Mouse (Mus musculus) liver, embryonic 14.5 days (tissue): ENCODE results near the gene Gm12184. TPM values are rescaled to one million over a fixed set of nuclear protein-coding genes. Genes with fewer than 3 reads are reported as not detected.

Source experiments
- ATAC-seq: fragments of 200-750 bp; cut with Nextera tagmentation; 2 replicates; pipeline ENCODE4 v1.8.0; 2017; ENCODE audit warnings: moderate number of reproducible peaks, mild to moderate bottlenecking, moderate library complexity; ENCODE audit not compliant: insufficient read depth
- DNase-seq, 3 experiments: peaks; one replicate each; pipeline ENCODE4 v3.0.0-alpha.2; 2012 to 2013; ENCODE audit warnings: low read depth in 3 of 3, low spot score in 3 of 3
- H3K27ac ChIP-seq: fragments of 300-500 bp; sonication (generic); 2 replicates; pipeline ENCODE4 v1.5.1; 2014; ENCODE audit warnings: moderate library complexity, mild to moderate bottlenecking, control low read depth, inconsistent platforms
- H3K27me3 ChIP-seq: fragments of 300-500 bp; sonication (generic); 2 replicates; pipeline ENCODE4 v1.6.1; 2014; ENCODE audit warnings: mild to moderate bottlenecking, low read length, moderate library complexity; ENCODE audit not compliant: control insufficient read depth, insufficient read depth
- H3K36me3 ChIP-seq: fragments of 300-500 bp; sonication (generic); replicated peaks from 2 replicates; pipeline ENCODE4 v1.6.1; 2014; ENCODE audit warnings: low read depth; ENCODE audit not compliant: control insufficient read depth, insufficient read depth
- H3K4me1 ChIP-seq, 2 experiments: fragments of 200-500 bp in 1 of 2; fragments of 300-500 bp in 1 of 2; sonication (generic) in 1 of 2; replicated peaks; 2 replicates each; pipeline ENCODE4 v1.6.1; 2012 to 2014; ENCODE audit warnings: antibody characterized with exemption in 1 of 2, inconsistent platforms in 1 of 2, low read length in 1 of 2; ENCODE audit not compliant: control insufficient read depth in 2 of 2, insufficient read depth in 2 of 2
- H3K4me2 ChIP-seq: fragments of 300-500 bp; sonication (generic); 2 replicates; pipeline ENCODE4 v1.6.1; 2014; ENCODE audit warnings: low read depth, mild to moderate bottlenecking, control low read depth, moderate library complexity
- H3K4me3 ChIP-seq, 2 experiments: fragments of 200-500 bp in 1 of 2; fragments of 300-500 bp in 1 of 2; sonication (generic) in 1 of 2; 2 replicates each; pipeline ENCODE4 v1.5.1; 2012 to 2014; ENCODE audit warnings: low read depth in 2 of 2, low read length in 2 of 2, mild to moderate bottlenecking in 2 of 2, control low read depth in 1 of 2, inconsistent platforms in 1 of 2, moderate library complexity in 1 of 2; ENCODE audit not compliant: insufficient read depth in 1 of 2
- H3K9ac ChIP-seq: fragments of 300-500 bp; sonication (generic); replicated peaks from 2 replicates; pipeline ENCODE4 v1.6.1; 2014; ENCODE audit warnings: mild to moderate bottlenecking, control low read depth, moderate library complexity
- H3K9me3 ChIP-seq: fragments of 300-500 bp; sonication (generic); 2 replicates; pipeline ENCODE4 v1.6.1; 2016; ENCODE audit warnings: low read length, mixed read lengths; ENCODE audit not compliant: control insufficient read depth
- CTCF ChIP-seq: IDR thresholded peaks from 2 replicates; pipeline ENCODE4 v1.5.1; 2016; ENCODE audit warnings: antibody characterized with exemption, low read depth, control low read depth
- EP300 ChIP-seq: IDR thresholded peaks from 2 replicates; pipeline ENCODE4 v1.6.1; 2016; ENCODE audit warnings: antibody characterized with exemption, low read depth
- WGBS: fragments of 180-500 bp; shearing (Covaris S2); extraction: QIAGEN DNeasy Blood & Tissue Kit; methylation state at CpG from one replicate; pipeline ENCODE4 v1.1.7; 2014; ENCODE audit not compliant: insufficient replicate concordance; 5-methylcytosine and 5-hydroxymethylcytosine counted together
- polyA plus RNA-seq, 2 experiments: library from polyadenylated mRNA; depleted of rRNA in 1 of 2; stranded (reverse) in 1 of 2; unstranded in 1 of 2; fragments of >200 nt; fragmentation: Nextera tagmentation in 1 of 2; extraction: Ambion mirVana in 1 of 2; gene quantifications; 2 replicates each; pipeline versions ENCODE4 v1.2.1 to v1.2.3; 2012 to 2014

Gene Gm12184
- polyA plus RNA-seq, 2 experiments = 1.6 to 12.4 TPM

- H3K27me3 ChIP-seq = no peaks in the 10 kb centered on the region
- peaks cover 10 to 16% of the 10 kb centered on the region in 2 experiments for H3K4me1 ChIP-seq
- DNase-seq (peak in 1 of 3 experiments; percentile 75), ATAC-seq (peak; percentile 58)
- TF ChIP-seq CTCF (peak; percentile 55), EP300 (no peak; the same call in 1 of the 2 replicates)
- peak overlapping the region; percentile 66 for H3K9ac ChIP-seq
- under 1% methylated on average over 31 of the region's 31 CpGs for WGBS
- H3K27ac ChIP-seq = no peak overlapping the region
- H3K9me3 ChIP-seq = no peaks in the 10 kb centered on the region; the same call in 1 of the 2 replicates
- H3K4me2 ChIP-seq = peak overlapping the region; percentile 88
- peak overlapping the region; percentile 60 to 89 for H3K4me3 ChIP-seq
- H3K36me3 ChIP-seq = no peaks in the 10 kb centered on the region
Measured at GRCm38 (mm10) chr11:48853474-48854180, 27.2 kb upstream of the Gm12184 start.

- H3K27me3 ChIP-seq = no peaks in the 10 kb centered on the region
- peaks cover 10 to 13% of the 10 kb centered on the region in 2 experiments for H3K4me1 ChIP-seq
Measured at GRCm38 (mm10) chr11:48852624-48853473, 26.4 kb upstream of the Gm12184 start.

GRCm38 (mm10) chr11:48852190-48852589, 25.7 kb upstream of the Gm12184 start:
- Histone ChIP-seq H3K4me3 (no peak overlapping the region), H3K4me2 (no peak overlapping the region; the same call in 1 of the 2 replicates), H3K27me3 (no peaks in the 10 kb centered on the region), H3K36me3 (no peaks in the 10 kb centered on the region), H3K27ac (no peak overlapping the region), H3K9me3 (no peaks in the 10 kb centered on the region; the same call in 1 of the 2 replicates), H3K4me1 (peaks cover 10% of the 10 kb centered on the region in 2 experiments), H3K9ac (no peak overlapping the region)
- ATAC-seq (no peak), DNase-seq (no peak)
- 70% methylated on average over 4 of the region's 4 CpGs for WGBS
- no peak for TF ChIP-seq CTCF
- no peak for TF ChIP-seq EP300

More at GRCm38 (mm10) chr11:48852624-48853473, 26.4 kb upstream of the Gm12184 start:
- Histone ChIP-seq H3K9me3 (no peaks in the 10 kb centered on the region; the same call in 1 of the 2 replicates), H3K4me3 (peak overlapping the region; percentile 60 to 89), H3K4me2 (peak overlapping the region; percentile 88), H3K27ac (no peak overlapping the region), H3K9ac (peak overlapping the region; percentile 47), H3K36me3 (no peaks in the 10 kb centered on the region)
- 9% methylated on average over 23 of the region's 23 CpGs for WGBS
- ATAC-seq = peak; percentile 7; the same call in 1 of the 2 replicates
- TF ChIP-seq EP300 (no peak), CTCF (no peak)
- no peak for DNase-seq

GRCm38 (mm10) chr11:48851270-48851995, 25.0 kb upstream of the Gm12184 start:
- no peak for ATAC-seq
- Histone ChIP-seq H3K4me3 (no peak overlapping the region), H3K9me3 (no peaks in the 10 kb centered on the region; the same call in 1 of the 2 replicates), H3K4me1 (peaks cover 10% of the 10 kb centered on the region in 2 experiments), H3K4me2 (no peak overlapping the region), H3K27ac (no peak overlapping the region), H3K36me3 (no peaks in the 10 kb centered on the region), H3K9ac (no peak overlapping the region), H3K27me3 (no peaks in the 10 kb centered on the region)
- 69% methylated on average over 4 of the region's 4 CpGs for WGBS
- TF ChIP-seq CTCF (peak; percentile 68), EP300 (no peak)
- DNase-seq = no peak
